Mouse (Mus musculus): Measurements from ENCODE around the gene Dynlrb2. TPM values are rescaled to one million over a fixed set of nuclear protein-coding genes. Genes with fewer than 3 reads are reported as not detected.

The Dynlrb2 gene
- polyA plus RNA-seq (2014; fragmentation: Nextera tagmentation; extraction: Ambion mirVana) = 13.1 and 25.5 TPM in 2 replicates

DNA sequence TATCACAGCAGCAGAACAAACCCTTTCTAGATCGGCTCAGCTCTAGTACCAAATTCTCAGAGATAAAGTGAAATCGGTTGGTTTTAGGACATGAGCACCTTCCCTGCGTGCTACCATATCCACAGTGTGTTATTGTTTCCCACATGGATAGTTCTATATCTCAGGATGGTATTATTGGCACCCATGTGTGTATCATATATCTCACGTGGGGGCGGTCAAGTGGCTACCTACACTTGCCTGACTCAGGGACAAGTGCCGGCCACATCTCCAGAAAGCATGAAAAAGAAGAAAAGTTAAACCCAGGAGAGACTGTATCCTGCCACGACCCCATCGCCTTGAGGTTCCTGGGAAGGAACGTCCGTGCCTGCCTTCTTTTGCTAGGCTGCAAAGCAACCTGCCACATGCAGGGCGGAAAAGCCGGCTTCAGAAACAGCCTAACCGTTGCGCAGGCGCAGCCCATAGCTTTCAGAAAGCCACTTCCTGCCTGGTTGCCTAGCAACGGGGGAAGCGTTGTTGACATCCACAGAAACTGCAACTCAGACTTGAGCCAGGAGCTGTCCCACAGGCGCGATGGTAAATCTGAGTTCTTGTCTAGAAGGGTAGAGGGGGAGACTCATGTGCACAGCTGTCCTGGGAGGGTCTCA, at the start of gene Dynlrb2:
Gene Dynlrb2, plus strand, starts transcription at position 498 of the 644 bp plus-strand sequence.
- no peaks in the 10 kb centered on the region for H3K36me3 ChIP-seq (replicated peaks; ENCODE audit: control insufficient read depth, insufficient read depth)
- no peaks in the 10 kb centered on the region for H3K9me3 ChIP-seq (ENCODE audit: control insufficient read depth, low read length)
- peaks cover 6% of the 10 kb centered on the region; the same call in 1 of the 2 replicates for H3K4me1 ChIP-seq (replicated peaks; ENCODE audit: control insufficient read depth, insufficient read depth, low read length)
- H3K4me2 ChIP-seq (replicated peaks) = peak within 1 kb of the TSS; percentile 84
- peak within 1 kb of the TSS; percentile 38 for H3K4me3 ChIP-seq (replicated peaks; ENCODE audit: low read length)
- H3K27ac ChIP-seq = peak within 1 kb of the TSS; percentile 63; the same call in 1 of the 2 replicates
- ATAC-seq (ENCODE audit: low FRiP score) (peak; percentile 90), DNase-seq (ENCODE audit: low spot score) (peak; percentile 98)
- 7% methylated on average over 19 of the region's 19 CpGs for WGBS
- H3K27me3 ChIP-seq (ENCODE audit: control insufficient read depth, insufficient read depth, low read length) = no peaks in the 10 kb centered on the region
- peak within 1 kb of the TSS; percentile 66 for H3K9ac ChIP-seq

DNA sequence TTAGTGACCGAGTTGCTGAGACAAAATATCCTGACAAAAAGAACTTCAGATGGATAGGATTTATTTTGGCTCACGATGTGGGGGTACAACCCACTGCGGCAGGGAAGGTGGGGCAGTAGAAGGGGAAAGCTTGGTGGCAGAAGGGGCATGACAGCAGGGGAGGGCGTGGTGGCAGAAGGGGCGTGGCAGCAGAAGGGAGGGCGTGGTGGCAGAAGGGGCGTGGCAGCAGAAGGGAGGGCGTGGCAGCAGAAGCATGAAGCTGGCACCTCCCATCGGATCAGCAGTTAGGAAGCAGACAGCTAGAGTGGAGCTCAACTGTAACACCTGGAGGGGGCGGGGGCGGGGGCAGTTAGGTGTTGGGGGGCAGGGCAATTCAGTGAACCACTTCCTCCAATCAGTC, 46.2 kb upstream of the Dynlrb2 start:
- Histone ChIP-seq H3K4me1 (replicated peaks; ENCODE audit: control insufficient read depth, insufficient read depth, low read length) (no peaks in the 10 kb centered on the region), H3K27ac (no peak overlapping the region), H3K9ac (no peak overlapping the region), H3K9me3 (ENCODE audit: control insufficient read depth, low read length) (no peaks in the 10 kb centered on the region), H3K27me3 (ENCODE audit: control insufficient read depth, insufficient read depth, low read length) (no peaks in the 10 kb centered on the region), H3K4me2 (replicated peaks) (no peak overlapping the region), H3K36me3 (replicated peaks; ENCODE audit: control insufficient read depth, insufficient read depth) (no peaks in the 10 kb centered on the region), H3K4me3 (replicated peaks; ENCODE audit: low read length) (no peak overlapping the region)
- no peak for ATAC-seq (ENCODE audit: low FRiP score)
- WGBS = 81% methylated on average over 11 of the region's 11 CpGs
- no peak for DNase-seq (ENCODE audit: low spot score)

DNA sequence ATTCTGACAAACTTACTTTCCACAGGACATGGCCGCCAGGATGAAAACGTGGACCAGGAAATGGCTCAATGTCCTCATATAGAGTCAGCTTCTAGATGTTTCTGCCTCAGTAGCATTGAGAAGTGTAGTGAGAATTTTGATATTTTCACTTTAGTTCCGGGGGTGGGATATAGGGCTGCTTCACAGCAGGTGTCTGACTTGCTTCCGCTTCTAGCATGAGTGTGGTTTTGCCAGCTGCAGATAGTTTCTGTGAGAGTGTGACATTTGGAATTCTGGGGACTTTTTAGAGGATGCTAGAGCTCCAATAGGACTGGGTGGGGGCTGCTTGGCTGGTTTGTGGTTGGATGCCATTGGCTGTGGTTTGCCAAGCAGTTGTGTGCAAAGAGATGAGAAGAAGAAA, 43.3 kb upstream of the Dynlrb2 start:
- Histone ChIP-seq H3K9me3 (ENCODE audit: control insufficient read depth, low read length) (no peaks in the 10 kb centered on the region), H3K4me3 (replicated peaks; ENCODE audit: low read length) (no peak overlapping the region), H3K4me1 (replicated peaks; ENCODE audit: control insufficient read depth, insufficient read depth, low read length) (no peaks in the 10 kb centered on the region), H3K9ac (no peak overlapping the region), H3K27me3 (ENCODE audit: control insufficient read depth, insufficient read depth, low read length) (no peaks in the 10 kb centered on the region), H3K4me2 (replicated peaks) (no peak overlapping the region), H3K36me3 (replicated peaks; ENCODE audit: control insufficient read depth, insufficient read depth) (no peaks in the 10 kb centered on the region), H3K27ac (no peak overlapping the region)
- DNase-seq (ENCODE audit: low spot score) (no peak), ATAC-seq (ENCODE audit: low FRiP score) (no peak)
- 79% methylated on average over 4 of the region's 4 CpGs for WGBS

DNA sequence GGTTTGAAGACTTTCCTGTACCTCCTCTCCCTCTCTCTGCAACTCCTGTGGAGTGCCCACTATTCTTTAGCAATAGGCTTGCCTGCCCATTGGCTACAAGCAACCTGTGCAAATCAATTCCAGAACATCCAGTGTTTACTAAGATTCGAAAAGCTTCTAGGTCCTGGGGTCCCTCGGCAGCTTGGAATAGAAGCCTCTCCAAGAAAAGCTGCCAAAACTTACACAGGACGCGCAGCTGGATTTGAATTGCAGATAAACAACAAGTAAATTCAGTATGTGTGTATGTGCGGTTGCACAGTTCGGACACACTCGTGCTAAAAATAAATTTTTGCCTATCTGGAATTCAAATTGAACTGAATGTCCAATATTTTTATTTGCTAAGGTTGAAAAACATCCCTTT, 38.2 kb upstream of the Dynlrb2 start:
- no peak for ATAC-seq (ENCODE audit: low FRiP score)

DNA sequence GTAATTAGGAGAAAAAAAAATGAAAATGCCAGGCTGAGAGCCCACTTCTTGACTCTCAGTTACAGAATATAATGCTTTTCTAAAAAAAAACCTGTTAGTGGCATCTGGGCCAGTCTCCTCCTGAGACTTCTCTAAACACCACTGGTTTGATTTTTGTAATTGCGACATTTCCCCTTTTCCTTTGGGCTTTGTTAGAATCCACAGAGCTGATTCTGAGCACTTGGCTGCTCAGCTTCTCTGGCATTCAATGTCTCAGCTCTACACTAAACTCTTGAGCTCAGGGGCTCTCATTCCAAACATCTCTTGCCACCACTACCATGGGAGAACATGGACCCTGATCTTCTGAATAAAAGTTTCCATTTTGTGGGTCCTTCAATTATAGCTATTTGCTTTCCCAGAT, 37.7 kb upstream of the Dynlrb2 start:
- H3K9ac ChIP-seq = no peak overlapping the region
- H3K4me1 ChIP-seq (replicated peaks; ENCODE audit: control insufficient read depth, insufficient read depth, low read length) = no peaks in the 10 kb centered on the region
- ATAC-seq (ENCODE audit: low FRiP score) (no peak), DNase-seq (ENCODE audit: low spot score) (no peak)
- H3K4me2 ChIP-seq (replicated peaks) = no peak overlapping the region
- no peaks in the 10 kb centered on the region for H3K27me3 ChIP-seq (ENCODE audit: control insufficient read depth, insufficient read depth, low read length)
- no peak overlapping the region for H3K27ac ChIP-seq
- no peaks in the 10 kb centered on the region for H3K9me3 ChIP-seq (ENCODE audit: control insufficient read depth, low read length)
- H3K4me3 ChIP-seq (replicated peaks; ENCODE audit: low read length) = no peak overlapping the region
- 68% methylated on average over 1 of the region's 1 CpGs for WGBS
- no peaks in the 10 kb centered on the region for H3K36me3 ChIP-seq (replicated peaks; ENCODE audit: control insufficient read depth, insufficient read depth)

More for the DNA sequence above, 38.2 kb upstream of the Dynlrb2 start:
- no peaks in the 10 kb centered on the region for H3K9me3 ChIP-seq (ENCODE audit: control insufficient read depth, low read length)
- WGBS = 83% methylated on average over 7 of the region's 7 CpGs
- H3K36me3 ChIP-seq (replicated peaks; ENCODE audit: control insufficient read depth, insufficient read depth) = no peaks in the 10 kb centered on the region
- H3K27ac ChIP-seq = no peak overlapping the region
- no peak for DNase-seq (ENCODE audit: low spot score)
- no peak overlapping the region for H3K4me3 ChIP-seq (replicated peaks; ENCODE audit: low read length)
- no peaks in the 10 kb centered on the region for H3K4me1 ChIP-seq (replicated peaks; ENCODE audit: control insufficient read depth, insufficient read depth, low read length)
- no peak overlapping the region for H3K4me2 ChIP-seq (replicated peaks)
- H3K9ac ChIP-seq = no peak overlapping the region
- no peaks in the 10 kb centered on the region for H3K27me3 ChIP-seq (ENCODE audit: control insufficient read depth, insufficient read depth, low read length)

DNA sequence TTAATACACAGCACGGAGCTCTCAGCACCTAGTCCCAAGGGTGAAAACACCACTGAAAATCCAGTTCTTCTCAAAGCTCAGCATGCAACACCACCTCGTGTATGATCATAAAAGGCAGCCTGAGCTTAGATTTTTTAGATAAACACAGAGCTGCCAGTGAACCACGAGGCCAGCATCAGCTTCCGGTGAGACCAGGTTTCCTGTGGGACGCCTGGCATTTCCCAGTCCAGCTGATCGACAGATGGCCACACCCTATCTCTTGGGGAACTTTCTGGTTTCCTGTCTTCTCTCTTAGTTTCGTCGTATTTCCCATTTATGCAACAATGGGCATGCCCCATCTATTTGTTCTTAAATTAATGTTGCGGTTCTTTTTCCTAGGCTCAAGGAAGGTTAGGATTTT, 26.8 kb upstream of the Dynlrb2 start:
- 83% methylated on average over 9 of the region's 9 CpGs for WGBS
- Histone ChIP-seq H3K9ac (no peak overlapping the region), H3K9me3 (ENCODE audit: control insufficient read depth, low read length) (no peaks in the 10 kb centered on the region), H3K4me3 (replicated peaks; ENCODE audit: low read length) (no peak overlapping the region), H3K36me3 (replicated peaks; ENCODE audit: control insufficient read depth, insufficient read depth) (no peaks in the 10 kb centered on the region), H3K4me2 (replicated peaks) (no peak overlapping the region), H3K27me3 (ENCODE audit: control insufficient read depth, insufficient read depth, low read length) (no peaks in the 10 kb centered on the region), H3K4me1 (replicated peaks; ENCODE audit: control insufficient read depth, insufficient read depth, low read length) (no peaks in the 10 kb centered on the region), H3K27ac (no peak overlapping the region)
- ATAC-seq (ENCODE audit: low FRiP score) (no peak), DNase-seq (ENCODE audit: low spot score) (no peak)

DNA sequence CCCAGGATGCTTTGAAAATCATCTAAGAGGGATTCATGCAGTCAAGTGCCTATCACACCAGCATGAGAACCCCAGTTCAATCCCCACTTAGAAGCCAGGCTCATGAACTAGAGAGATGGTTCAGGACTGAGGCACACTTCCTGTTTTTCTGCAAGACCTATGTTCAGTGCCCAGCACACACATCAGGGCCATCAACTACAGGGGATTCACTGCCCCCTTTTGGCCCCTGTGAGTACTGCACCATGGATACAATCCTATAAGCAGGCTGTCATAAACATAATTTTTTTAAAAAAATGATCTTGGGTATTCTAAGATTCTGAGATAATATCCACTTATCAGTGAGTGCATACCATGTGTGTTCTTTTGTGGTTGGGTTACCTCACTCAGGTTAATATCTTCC, 26.1 kb upstream of the Dynlrb2 start:
- ATAC-seq (ENCODE audit: low FRiP score) (no peak), DNase-seq (ENCODE audit: low spot score) (no peak)
- no peak overlapping the region for H3K27ac ChIP-seq
- H3K4me3 ChIP-seq (replicated peaks; ENCODE audit: low read length) = no peak overlapping the region
- no peaks in the 10 kb centered on the region for H3K9me3 ChIP-seq (ENCODE audit: control insufficient read depth, low read length)
- H3K27me3 ChIP-seq (ENCODE audit: control insufficient read depth, insufficient read depth, low read length) = no peaks in the 10 kb centered on the region
- H3K4me1 ChIP-seq (replicated peaks; ENCODE audit: control insufficient read depth, insufficient read depth, low read length) = no peaks in the 10 kb centered on the region
- no peaks in the 10 kb centered on the region for H3K36me3 ChIP-seq (replicated peaks; ENCODE audit: control insufficient read depth, insufficient read depth)
- no peak overlapping the region for H3K9ac ChIP-seq
- no peak overlapping the region for H3K4me2 ChIP-seq (replicated peaks)

DNA sequence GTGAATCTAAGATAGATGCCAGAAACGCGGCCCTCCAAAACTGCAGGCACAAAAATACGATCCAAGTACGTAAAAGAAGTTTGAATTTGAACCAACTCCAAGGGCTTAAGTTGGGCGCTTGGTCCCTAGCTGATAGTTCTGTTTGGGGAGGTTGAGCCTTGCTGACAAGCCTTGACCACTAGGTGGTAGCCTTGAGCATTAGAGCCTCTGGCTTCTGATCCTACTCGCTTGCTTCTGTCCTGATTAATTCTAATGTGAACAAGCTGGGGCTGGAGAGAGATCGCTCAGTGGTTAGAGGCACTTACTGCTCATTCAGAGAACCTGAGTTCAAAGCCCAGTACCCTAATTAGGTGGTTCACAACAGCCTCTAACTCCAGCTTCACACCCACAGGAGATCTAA, 23.9 kb upstream of the Dynlrb2 start:
- Histone ChIP-seq H3K4me1 (replicated peaks; ENCODE audit: control insufficient read depth, insufficient read depth, low read length) (no peaks in the 10 kb centered on the region), H3K4me3 (replicated peaks; ENCODE audit: low read length) (no peak overlapping the region), H3K9ac (no peak overlapping the region), H3K27ac (no peak overlapping the region), H3K27me3 (ENCODE audit: control insufficient read depth, insufficient read depth, low read length) (no peaks in the 10 kb centered on the region), H3K36me3 (replicated peaks; ENCODE audit: control insufficient read depth, insufficient read depth) (no peaks in the 10 kb centered on the region), H3K9me3 (ENCODE audit: control insufficient read depth, low read length) (no peaks in the 10 kb centered on the region), H3K4me2 (replicated peaks) (no peak overlapping the region)
- ATAC-seq (ENCODE audit: low FRiP score) (no peak), DNase-seq (ENCODE audit: low spot score) (peak; percentile 83)
- WGBS = 24% methylated on average over 7 of the region's 7 CpGs

DNA sequence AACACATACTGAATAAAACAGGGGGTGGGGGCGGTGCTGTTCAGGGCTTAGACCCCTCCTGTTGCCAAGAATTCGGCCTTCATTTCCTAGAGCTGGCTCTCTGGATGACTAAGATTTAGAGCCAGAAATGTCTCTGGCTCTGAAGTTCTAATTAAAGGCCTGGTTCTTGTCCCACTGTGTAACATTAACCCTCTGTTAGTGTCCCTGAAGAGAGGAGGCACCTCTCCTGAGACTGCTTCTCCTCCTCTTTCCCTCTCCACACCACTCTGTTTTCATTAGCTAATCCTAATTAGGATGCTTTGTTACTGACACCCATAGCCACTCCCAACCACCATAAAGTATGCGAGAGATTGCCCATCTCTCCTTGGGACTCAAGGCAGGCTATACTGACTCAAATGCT, 22.0 kb upstream of the Dynlrb2 start:
- no peaks in the 10 kb centered on the region for H3K4me1 ChIP-seq (replicated peaks; ENCODE audit: control insufficient read depth, insufficient read depth, low read length)
- ATAC-seq (ENCODE audit: low FRiP score) (no peak), DNase-seq (ENCODE audit: low spot score) (no peak)
- no peaks in the 10 kb centered on the region for H3K36me3 ChIP-seq (replicated peaks; ENCODE audit: control insufficient read depth, insufficient read depth)
- WGBS = 65% methylated on average over 3 of the region's 3 CpGs
- no peak overlapping the region for H3K27ac ChIP-seq
- H3K9ac ChIP-seq = no peak overlapping the region
- no peak overlapping the region for H3K4me3 ChIP-seq (replicated peaks; ENCODE audit: low read length)
- H3K4me2 ChIP-seq (replicated peaks) = no peak overlapping the region
- H3K27me3 ChIP-seq (ENCODE audit: control insufficient read depth, insufficient read depth, low read length) = no peaks in the 10 kb centered on the region
- no peaks in the 10 kb centered on the region for H3K9me3 ChIP-seq (ENCODE audit: control insufficient read depth, low read length)

DNA sequence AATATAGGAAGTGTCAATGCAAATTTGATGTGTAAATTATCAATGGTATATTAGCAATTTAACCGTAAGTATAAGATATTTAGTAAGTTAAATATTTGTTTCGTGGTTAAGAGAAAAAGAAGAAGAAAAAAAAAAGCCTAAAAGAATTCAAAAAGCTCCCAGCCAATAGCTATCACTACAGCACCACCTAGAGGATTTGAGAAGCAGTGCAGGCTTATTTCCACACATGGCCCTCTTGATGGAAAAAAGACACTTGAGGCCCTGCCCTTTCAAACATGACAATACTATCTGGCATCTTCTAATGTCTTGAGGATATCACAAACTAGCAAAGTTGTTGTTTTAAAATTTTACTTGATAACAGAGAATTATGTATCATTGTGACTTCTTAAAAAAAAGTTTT, 20.7 kb upstream of the Dynlrb2 start:
- WGBS = 32% methylated on average over 2 of the region's 2 CpGs
- no peak for ATAC-seq (ENCODE audit: low FRiP score)

More for the DNA sequence above, 20.7 kb upstream of the Dynlrb2 start:
- H3K4me2 ChIP-seq (replicated peaks) = no peak overlapping the region
- H3K4me1 ChIP-seq (replicated peaks; ENCODE audit: control insufficient read depth, insufficient read depth, low read length) = no peaks in the 10 kb centered on the region
- H3K9me3 ChIP-seq (ENCODE audit: control insufficient read depth, low read length) = no peaks in the 10 kb centered on the region
- no peak overlapping the region for H3K27ac ChIP-seq
- H3K27me3 ChIP-seq (ENCODE audit: control insufficient read depth, insufficient read depth, low read length) = no peaks in the 10 kb centered on the region
- H3K9ac ChIP-seq = no peak overlapping the region
- no peaks in the 10 kb centered on the region for H3K36me3 ChIP-seq (replicated peaks; ENCODE audit: control insufficient read depth, insufficient read depth)
- peak; percentile 82 for DNase-seq (ENCODE audit: low spot score)
- no peak overlapping the region for H3K4me3 ChIP-seq (replicated peaks; ENCODE audit: low read length)
